Mouse (Mus musculus): ENCODE data around the gene Hspg2. TPM values are rescaled to one million over a fixed set of nuclear protein-coding genes. Genes with fewer than 3 reads are reported as not detected.

The Hspg2 gene
- total and polyA plus RNA-seq, 3 experiments: 1.3 to 14.0 (median 5.5) TPM

DNA sequence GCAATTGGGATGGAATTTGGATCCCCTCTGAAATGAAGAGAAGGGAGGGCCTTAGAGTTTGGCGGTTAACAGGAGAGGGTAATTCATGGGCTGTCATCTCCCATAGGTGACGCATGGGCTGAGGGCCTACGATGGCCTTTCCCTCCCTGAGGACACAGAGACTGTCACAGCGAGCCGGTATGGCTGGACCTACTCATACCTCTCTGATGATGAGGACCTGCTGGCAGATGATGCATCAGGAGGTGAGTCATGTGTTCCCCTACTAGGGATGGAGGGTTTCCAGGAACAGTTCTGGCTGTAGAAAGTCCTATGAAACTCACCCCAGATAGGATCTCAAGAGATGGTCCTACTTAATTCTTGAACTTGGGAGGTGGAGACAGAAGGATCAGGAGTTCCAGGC lies 32.4 kb downstream of the Hspg2 start:
- TF ChIP-seq JUN (IDR thresholded peaks at IDR 0.05; ENCODE audit: insufficient read depth, low read depth, low read length) (no peak), ETS1 (conservative IDR thresholded peaks at IDR 0.05; ENCODE audit: low read depth, low read length) (0 out of 2 replicates have a peak, but pooled peaks have one; percentile 16), ELF1 (IDR thresholded peaks at IDR 0.05; ENCODE audit: low read depth, low read length) (no peak)
- dilution Hi-C loops (cut with MboI; ENCODE audit: extremely low pct_ligation_motif_present, extremely low pct_unique_long_range_greater_than_20kb, low sequenced_read_pairs) (no loop called here), in situ Hi-C loops (cut with MboI; ENCODE audit: low pct_ligation_motif_present, low pct_unique_long_range_greater_than_20kb, low sequenced_read_pairs) (loop anchor here (5.0 kb wide), 1 partner anchor 34 kb away; the partner anchor contains the start of gene Hspg2)
- Histone ChIP-seq H3K79me2 (replicated peaks; ENCODE audit: control insufficient read depth, extremely low read depth, insufficient read depth, poor library complexity, severe bottlenecking) (no peaks in the 10 kb centered on the region), H3K36me3 (replicated peaks in 1 of 2; ENCODE audit: control insufficient read depth in 1 of 2, insufficient read depth in 1 of 2, low read length in 1 of 2) (peaks cover 0 to 14% of the 10 kb centered on the region in 2 experiments), H3K4me1 (ENCODE audit: control insufficient read depth in 1 of 2, insufficient read depth in 2 of 2) (peaks cover 45 to 84% of the 10 kb centered on the region in 2 experiments), H3K9me3 (replicated peaks; ENCODE audit: low read length) (no peaks in the 10 kb centered on the region), H3K27ac (ENCODE audit: insufficient read depth, low read depth) (no peak overlapping the region), H3K4me3 (replicated peaks in 1 of 3; ENCODE audit: low read depth in 2 of 3, low read length in 2 of 3, poor library complexity in 1 of 3) (no peak overlapping the region), H3K9ac (ENCODE audit: insufficient read depth, low read depth) (no peak overlapping the region), H3K27me3 (replicated peaks) (no peaks in the 10 kb centered on the region), H3K4me2 (ENCODE audit: insufficient read depth, low read depth, poor library complexity, severe bottlenecking) (no peak overlapping the region)
- no peak for DNase-seq (ENCODE audit: extremely low read depth)

GRCm38 (mm10) chr4:137502183-137502582 lies 33.6 kb downstream of the Hspg2 start:
- Histone ChIP-seq H3K9me3 (replicated peaks; ENCODE audit: low read length) (no peaks in the 10 kb centered on the region), H3K4me2 (ENCODE audit: insufficient read depth, low read depth, poor library complexity, severe bottlenecking) (0 out of 2 replicates have a peak overlapping the region, but pooled peaks have one; percentile 8), H3K27ac (ENCODE audit: insufficient read depth, low read depth) (peak overlapping the region; percentile 29; the same call in 1 of the 2 replicates), H3K36me3 (replicated peaks in 1 of 2; ENCODE audit: control insufficient read depth in 1 of 2, insufficient read depth in 1 of 2, low read length in 1 of 2) (peaks cover 0 to 16% of the 10 kb centered on the region in 2 experiments), H3K9ac (ENCODE audit: insufficient read depth, low read depth) (no peak overlapping the region), H3K4me3 (replicated peaks in 1 of 3; ENCODE audit: low read depth in 2 of 3, low read length in 2 of 3, poor library complexity in 1 of 3) (no peak overlapping the region), H3K4me1 (ENCODE audit: control insufficient read depth in 1 of 2, insufficient read depth in 2 of 2) (peaks cover 38 to 72% of the 10 kb centered on the region in 2 experiments), H3K27me3 (replicated peaks) (no peaks in the 10 kb centered on the region), H3K79me2 (replicated peaks; ENCODE audit: control insufficient read depth, extremely low read depth, insufficient read depth, poor library complexity, severe bottlenecking) (no peaks in the 10 kb centered on the region)
- dilution Hi-C loops (cut with MboI; ENCODE audit: extremely low pct_ligation_motif_present, extremely low pct_unique_long_range_greater_than_20kb, low sequenced_read_pairs) (no loop called here), in situ Hi-C loops (cut with MboI; ENCODE audit: low pct_ligation_motif_present, low pct_unique_long_range_greater_than_20kb, low sequenced_read_pairs) (loop anchor here (5.0 kb wide), 1 partner anchor 35 kb away; the partner anchor contains the start of gene Hspg2)
- peak; percentile 76 for DNase-seq (ENCODE audit: extremely low read depth)
- TF ChIP-seq KAT2A (IDR thresholded peaks at IDR 0.05; ENCODE audit: insufficient replicate concordance, low read length) (no peak), PAX5 (IDR thresholded peaks at IDR 0.05; ENCODE audit: low read length) (no peak), ZNF384 (IDR thresholded peaks at IDR 0.05; ENCODE audit: low read depth, low read length) (no peak), POLR2AphosphoS2 (IDR thresholded peaks at IDR 0.05; ENCODE audit: low read depth, low read length) (no peak), BHLHE40 (IDR thresholded peaks at IDR 0.05; ENCODE audit: low read depth, low read length) (0 out of 2 replicates have a peak, but pooled peaks have one; percentile 10), ZMIZ1 (IDR thresholded peaks at IDR 0.05; ENCODE audit: low read depth, low read length) (no peak), NELFE (IDR thresholded peaks at IDR 0.05; ENCODE audit: low read depth, low read length) (no peak), IRF4 (IDR thresholded peaks at IDR 0.05; ENCODE audit: low read depth, low read length) (peak; percentile 42; the same call in 1 of the 2 replicates), CHD1 (IDR thresholded peaks at IDR 0.05; ENCODE audit: low read depth, low read length) (no peak), ETS1 (conservative IDR thresholded peaks at IDR 0.05; ENCODE audit: low read depth, low read length) (peak; percentile 81), CTCF (conservative IDR thresholded peaks at IDR 0.05 in 1 of 2, IDR thresholded peaks at IDR 0.05 in 1 of 2; ENCODE audit: low read depth in 2 of 2, low read length in 2 of 2) (no peak), NRF1 (IDR thresholded peaks at IDR 0.05; ENCODE audit: low read depth, low read length) (peak; percentile 28; the same call in 1 of the 2 replicates), TCF12 (IDR thresholded peaks at IDR 0.05; ENCODE audit: low read depth, low read length) (peak; percentile 73), MAX (IDR thresholded peaks at IDR 0.05; ENCODE audit: low read length) (no peak), MAZ (IDR thresholded peaks at IDR 0.05; ENCODE audit: low read depth, low read length) (no peak), USF1 (IDR thresholded peaks at IDR 0.05; ENCODE audit: low read depth, low read length) (no peak), RCOR1 (conservative IDR thresholded peaks at IDR 0.05; ENCODE audit: low read depth, low read length) (no peak), ZKSCAN1 (IDR thresholded peaks at IDR 0.05; ENCODE audit: borderline replicate concordance, low read depth, low read length) (no peak), SMC3 (IDR thresholded peaks at IDR 0.05; ENCODE audit: low read depth, low read length) (no peak), USF2 (conservative IDR thresholded peaks at IDR 0.05; ENCODE audit: low read depth, low read length) (no peak), ELF1 (IDR thresholded peaks at IDR 0.05; ENCODE audit: low read depth, low read length) (no peak), MAFK (IDR thresholded peaks at IDR 0.05; ENCODE audit: insufficient replicate concordance, low read length) (no peak), ZC3H11A (IDR thresholded peaks at IDR 0.05; ENCODE audit: low read depth, low read length) (no peak), EP300 (IDR thresholded peaks at IDR 0.05; ENCODE audit: low read length) (peak; percentile 53; the same call in 1 of the 2 replicates), E2F4 (IDR thresholded peaks at IDR 0.05; ENCODE audit: insufficient replicate concordance, low read depth, low read length) (no peak), POLR2A (IDR thresholded peaks at IDR 0.05; ENCODE audit: low read depth, low read length) (no peak), TBP (conservative IDR thresholded peaks at IDR 0.05; ENCODE audit: low read depth, low read length) (no peak), CHD2 (IDR thresholded peaks at IDR 0.05; ENCODE audit: low read length) (no peak), JUND (conservative IDR thresholded peaks at IDR 0.05; ENCODE audit: low read depth, low read length) (no peak), HCFC1 (IDR thresholded peaks at IDR 0.05; ENCODE audit: low read depth, low read length) (no peak), SIN3A (IDR thresholded peaks at IDR 0.05; ENCODE audit: low read length) (peak; percentile 45; the same call in 1 of the 2 replicates), MXI1 (IDR thresholded peaks at IDR 0.05; ENCODE audit: low read depth, low read length) (peak; percentile 27; the same call in 1 of the 2 replicates)

All from CH12.LX (cell line).